Mouse (Mus musculus): ENCODE results near the gene Kif5c. TPM values are rescaled to one million over a fixed set of nuclear protein-coding genes. Genes with fewer than 3 reads are reported as not detected.

Kif5c gene
- total RNA-seq, 2 experiments from 2014 or later: 0.28 to 0.64 TPM

DNA sequence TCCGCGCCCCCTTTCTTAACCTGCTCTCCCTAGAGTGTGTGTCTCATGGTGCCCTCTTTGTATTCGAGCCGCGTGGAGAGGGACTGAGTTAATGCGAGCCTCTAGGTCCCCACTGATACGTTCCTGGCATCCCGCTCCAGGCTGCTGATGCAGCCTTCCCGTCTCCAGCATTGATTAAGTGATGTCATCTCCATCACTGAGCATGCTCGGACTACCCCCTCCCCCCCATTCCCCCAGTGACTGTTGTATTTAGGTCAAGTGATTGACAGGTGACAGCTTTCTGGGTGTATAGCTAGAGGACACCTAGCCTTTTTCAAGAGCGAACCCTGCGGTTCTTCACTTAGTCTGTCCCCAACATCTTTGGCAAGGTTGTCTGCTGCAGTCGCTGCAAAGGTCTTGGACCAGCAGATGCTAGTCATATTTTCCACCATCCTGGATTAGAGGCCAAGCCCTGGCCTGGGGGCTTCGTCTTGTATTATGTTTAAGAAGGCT is 1.6 kb downstream of the Kif5c start:
- no peak for DNase-seq
- intact Hi-C loops (cut with DNase I): loop anchor here (5.0 kb wide), 1 partner anchor 92 kb away; no protein-coding TSS in a partner anchor

DNA sequence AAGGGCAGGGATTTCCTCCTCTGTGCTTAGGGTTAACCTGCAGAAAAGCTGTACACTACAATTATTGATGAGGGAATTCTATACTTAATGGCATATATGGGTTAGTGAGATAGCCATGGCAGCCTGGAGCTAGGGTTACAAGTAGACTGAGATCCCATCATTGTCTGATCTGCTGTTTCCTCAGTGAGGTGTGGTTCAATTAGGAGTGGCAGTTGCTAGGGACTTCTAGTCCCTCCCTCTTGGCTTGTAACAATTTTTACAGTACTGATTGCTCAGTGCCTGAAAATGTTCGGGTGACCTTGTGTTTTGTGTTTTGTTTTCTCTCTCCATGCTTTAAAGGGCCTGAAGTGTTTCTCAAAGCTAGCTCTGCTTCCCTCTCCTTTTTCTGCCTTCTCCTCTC is 2.1 kb downstream of the Kif5c start:
- intact Hi-C loops (cut with DNase I): loop anchor here (5.0 kb wide), 1 partner anchor 91 kb away; no protein-coding TSS in a partner anchor
- no peak for DNase-seq

DNA sequence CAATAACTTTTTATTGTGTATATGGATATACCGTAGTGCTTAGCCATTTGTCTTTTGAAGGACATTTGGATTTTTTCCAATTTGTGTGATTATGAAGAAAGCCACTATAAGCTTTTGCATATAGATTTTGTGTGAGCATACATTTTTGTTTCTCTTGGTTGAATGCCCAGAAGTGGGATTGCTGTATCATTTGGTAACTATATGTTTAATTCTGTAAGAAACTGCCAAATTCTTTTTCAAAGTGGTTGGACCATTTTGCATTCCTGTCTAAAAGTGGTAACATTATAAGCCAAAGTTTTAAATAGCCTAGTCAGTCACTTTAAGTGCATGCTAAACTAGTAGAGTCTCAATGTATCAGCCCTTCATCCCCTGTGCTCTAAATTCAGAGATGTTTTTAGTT is 6.5 kb downstream of the Kif5c start:
- no peak for DNase-seq
- intact Hi-C loops (cut with DNase I): no loop called here

DNA sequence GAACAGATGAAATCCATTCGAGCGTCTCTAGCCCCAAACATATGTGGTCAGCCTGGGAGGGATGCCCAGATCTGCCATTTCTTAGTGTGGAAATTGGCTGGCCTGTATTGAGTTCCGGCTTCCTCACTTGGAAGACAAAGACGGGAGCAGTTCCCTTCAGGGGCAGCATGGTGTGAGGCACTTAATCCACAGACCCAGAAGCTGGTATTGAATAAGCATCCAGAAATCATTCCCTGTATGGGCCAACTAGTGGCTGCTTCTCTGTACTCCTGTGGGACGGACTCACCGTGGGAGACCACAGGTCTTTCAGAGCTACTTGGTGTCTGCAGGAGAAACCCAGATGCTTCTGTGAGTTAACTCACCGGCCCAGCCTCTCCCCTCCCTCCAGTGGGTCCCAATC is 8.5 kb downstream of the Kif5c start:
- intact Hi-C loops (cut with DNase I): no loop called here
- no peak for DNase-seq

DNA sequence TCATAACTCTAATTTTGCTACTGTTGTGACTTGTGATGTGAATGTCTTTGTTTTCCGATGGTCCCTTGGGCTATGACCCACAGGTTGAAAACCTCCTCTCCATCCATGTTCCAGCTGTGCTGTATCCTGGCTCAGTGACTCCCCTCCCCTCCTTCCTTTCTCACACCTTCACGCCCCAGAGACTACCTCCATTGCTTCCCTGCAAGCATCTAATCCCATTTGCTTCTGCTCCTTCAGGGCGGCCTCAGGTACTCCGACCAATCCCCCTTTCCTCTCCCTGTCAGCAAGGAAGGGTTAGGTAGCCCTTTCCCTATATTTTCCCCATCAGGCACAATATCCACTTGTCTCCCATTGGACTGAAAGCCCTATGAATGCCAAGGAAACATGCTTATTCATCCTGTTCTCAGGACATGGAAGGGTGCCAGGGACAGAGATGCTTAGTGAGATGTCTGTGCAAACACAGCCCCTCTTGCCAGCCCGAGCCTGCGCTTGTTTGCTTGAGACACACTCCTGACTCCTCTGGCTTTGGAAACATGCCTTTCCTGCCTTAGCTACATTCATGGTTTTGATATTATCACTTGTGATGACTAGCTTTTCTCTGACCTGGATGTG is 9.1 kb downstream of the Kif5c start:
- DNase-seq: no peak
- intact Hi-C loops (cut with DNase I): no loop called here

DNA sequence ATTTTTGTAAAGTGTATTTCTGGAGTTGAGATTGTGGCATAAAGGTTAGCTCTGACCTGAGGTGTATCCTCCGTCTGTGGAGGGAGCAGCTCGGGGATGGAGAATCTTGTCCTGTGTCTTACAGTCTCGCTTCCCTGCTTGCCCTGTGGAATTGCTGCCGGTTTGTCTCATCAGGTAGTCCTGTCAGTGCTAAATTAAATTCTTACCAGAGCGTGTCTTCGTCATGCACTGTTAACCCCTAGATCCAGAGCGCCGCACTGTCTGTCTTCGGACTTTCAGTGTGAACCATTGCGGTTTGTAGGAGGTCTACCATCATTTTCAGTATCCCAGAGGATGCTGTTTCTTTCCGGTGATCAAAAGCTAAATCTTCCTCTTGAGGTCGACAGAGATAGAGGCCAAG is 10.1 kb downstream of the Kif5c start:
- intact Hi-C loops (cut with DNase I): no loop called here

DNA sequence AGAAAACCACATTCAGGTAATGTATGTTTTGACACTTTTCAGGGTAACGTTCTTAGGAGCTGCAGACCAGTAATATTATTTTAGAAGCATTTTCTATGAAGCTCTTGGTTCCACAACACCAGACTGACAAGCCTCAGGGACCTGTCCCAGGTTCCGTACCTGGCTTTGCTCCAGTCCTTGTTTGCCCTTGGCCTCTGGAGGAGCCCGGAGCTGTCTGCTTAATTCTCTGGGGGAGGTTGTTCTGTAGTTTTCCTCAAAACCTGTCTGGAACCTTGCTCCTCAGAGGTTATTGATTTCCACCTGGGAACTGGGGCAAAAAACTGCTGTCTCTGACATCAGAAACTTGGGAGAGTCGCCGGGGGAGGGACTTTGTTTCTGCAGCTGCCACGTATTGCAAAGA is 11.5 kb downstream of the Kif5c start:
- DNase-seq: no peak
- intact Hi-C loops (cut with DNase I): no loop called here

More for the DNA sequence above, 10.1 kb downstream of the Kif5c start:
- no peak for DNase-seq

DNA sequence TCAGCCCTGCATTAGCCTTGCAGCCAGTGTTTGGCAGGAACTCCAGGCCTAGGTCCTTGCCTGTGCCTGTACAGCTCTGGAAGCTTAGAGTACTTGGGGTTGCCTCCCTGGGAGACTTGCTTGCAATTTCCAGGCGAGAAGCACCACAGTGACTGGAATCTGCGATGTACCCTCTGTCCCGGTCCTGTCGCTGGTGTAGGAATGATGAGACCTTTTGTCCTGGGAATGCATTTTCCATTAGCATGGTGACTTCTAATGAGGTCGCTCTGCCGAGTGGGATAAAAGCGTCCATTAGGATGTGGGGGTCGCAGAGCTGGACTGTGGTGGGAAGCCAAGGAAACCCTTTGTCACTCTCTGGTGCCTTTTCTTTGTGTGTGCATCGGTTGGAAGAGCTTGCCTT is 14.1 kb downstream of the Kif5c start:
- no peak for DNase-seq
- intact Hi-C loops (cut with DNase I): no loop called here

DNA sequence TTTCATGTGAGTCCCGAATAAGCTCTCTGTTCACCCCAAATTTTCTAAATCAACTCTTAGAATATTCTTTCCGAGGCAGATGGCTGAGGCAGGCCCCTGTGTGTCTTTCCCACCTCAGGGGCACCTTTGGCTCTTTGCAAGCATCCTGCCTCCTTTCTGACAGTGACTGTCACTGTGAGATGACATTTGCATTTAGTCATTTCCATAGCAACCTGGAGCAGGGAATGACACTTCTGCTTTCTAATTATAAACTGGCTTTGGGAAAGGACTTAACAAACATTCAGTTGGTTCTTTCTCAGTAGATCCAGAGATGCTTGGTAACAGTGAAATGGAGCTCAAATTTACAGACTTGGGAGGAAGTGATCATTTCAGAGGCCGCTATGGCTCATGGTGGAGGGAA is 23.7 kb downstream of the Kif5c start:
- DNase-seq: no peak
- intact Hi-C loops (cut with DNase I): no loop called here

DNA sequence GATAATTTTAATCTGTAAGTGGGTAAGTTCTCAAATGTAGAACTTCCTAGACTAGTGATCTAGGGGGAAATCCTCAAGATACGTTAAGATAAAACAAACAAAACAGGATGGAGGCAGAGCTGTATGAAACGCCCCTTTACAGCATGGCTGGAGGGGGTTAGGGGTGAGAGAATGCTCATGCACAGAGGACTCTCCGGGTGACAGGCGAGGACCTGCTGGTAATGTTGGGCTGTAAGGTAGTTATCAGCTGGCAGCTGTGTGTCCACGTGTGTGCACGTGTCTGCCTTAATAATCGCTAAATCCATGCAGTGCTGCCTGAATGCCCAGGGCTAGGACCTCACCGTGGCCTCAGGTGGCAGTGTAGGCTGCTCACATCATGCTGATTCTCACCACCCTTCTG is 24.7 kb downstream of the Kif5c start:
- intact Hi-C loops (cut with DNase I): no loop called here
- DNase-seq: no peak

DNA sequence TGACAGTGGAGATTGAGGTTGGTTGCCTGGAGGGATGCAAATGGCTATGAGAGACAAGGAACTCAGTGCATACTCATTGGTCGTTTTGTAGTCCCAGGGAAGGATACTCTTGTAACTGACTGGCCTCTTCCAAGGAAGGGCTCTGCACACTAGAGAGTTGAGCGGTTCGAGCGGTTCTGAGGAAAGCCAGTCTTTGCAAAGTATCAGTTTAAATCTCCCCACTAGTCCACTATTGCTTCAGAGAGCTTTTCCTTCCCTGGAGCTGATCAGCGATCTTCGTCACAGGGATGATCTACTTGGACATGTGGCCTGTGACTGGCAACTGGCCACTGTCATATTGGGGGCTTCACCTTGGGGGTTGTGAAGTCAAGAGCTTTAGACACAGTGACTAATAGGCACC is 28.5 kb downstream of the Kif5c start:
- intact Hi-C loops (cut with DNase I): no loop called here

DNA sequence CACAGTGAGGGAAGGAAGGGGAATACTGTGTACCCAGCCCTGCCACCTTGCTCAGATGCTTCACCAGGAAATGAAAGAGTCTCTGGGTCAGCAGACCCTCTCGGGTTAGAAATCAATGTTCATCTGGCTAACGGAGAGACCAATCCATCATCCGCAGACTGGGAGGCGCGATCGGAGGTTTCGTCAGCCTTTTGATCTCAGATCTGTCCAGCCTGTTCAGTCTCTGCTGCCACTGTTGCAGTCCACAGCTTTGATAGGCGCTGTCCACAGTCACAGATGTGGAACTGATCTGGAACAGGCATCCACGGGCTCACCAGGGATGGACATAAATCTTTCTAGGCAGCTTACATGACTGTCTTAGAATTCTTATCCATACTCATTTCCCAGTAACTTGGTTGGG is 29.2 kb downstream of the Kif5c start:
- intact Hi-C loops (cut with DNase I): no loop called here
- DNase-seq: no peak

More for the DNA sequence above, 28.5 kb downstream of the Kif5c start:
- DNase-seq: no peak

DNA sequence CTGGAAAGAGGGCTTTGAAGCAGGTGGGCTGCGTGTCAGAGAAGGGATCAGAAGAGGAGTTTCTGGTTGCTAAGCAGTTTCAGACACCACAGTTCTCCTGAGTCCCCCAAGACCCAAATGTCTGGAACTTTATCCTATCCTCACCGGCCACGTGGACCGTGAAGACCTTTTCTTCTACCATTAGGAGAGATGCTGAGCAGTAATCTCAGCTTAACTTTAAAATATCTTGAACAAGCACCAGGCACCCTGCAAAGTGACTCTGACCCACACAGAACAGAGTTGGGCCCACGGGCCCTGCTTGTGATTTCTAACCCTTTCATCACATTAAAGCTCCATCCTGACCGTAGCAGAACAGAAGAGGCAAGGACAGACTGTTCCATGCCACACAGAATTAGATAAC is 29.7 kb downstream of the Kif5c start:
- DNase-seq: no peak
- intact Hi-C loops (cut with DNase I): no loop called here

DNA sequence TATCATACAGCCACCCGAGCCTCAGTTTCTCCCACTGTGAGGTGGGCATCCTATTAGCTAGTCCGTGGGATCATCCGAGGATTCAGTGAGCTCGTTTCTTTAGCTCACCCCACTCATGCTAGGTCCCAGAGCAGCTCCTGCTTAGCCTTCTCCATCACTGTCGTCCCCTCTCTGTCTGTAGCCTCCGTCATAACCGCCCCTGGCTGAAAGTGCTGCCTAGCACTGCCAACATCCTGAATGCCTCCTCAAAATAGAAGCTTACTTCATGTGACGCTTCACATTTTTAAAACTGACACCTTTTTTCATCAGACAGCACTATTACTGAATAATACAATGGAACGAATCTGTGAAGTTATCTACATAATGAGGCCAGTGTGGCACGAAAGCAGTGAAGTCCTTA is 30.1 kb downstream of the Kif5c start:
- no peak for DNase-seq

DNA sequence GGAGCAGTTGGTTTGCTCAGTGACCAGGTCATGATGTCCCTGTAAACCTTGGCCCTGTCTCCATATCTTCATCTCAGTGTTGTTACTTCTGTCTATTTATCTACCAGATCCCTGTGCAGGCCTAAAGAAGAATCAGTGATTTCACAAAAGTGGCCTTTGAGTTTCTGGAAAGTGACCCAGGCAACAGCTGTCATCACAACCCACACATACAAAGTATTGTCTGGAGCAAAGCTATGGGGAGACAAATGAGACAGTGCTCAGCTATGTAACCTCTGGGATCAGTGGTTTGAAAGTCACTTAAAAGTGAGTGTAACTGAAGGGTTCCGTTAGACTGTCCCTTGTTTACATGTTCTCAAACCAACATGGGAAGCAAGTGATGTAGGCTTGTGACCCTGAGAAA is 32.6 kb downstream of the Kif5c start:
- DNase-seq: no peak
- intact Hi-C loops (cut with DNase I): no loop called here

More for the DNA sequence above, 30.1 kb downstream of the Kif5c start:
- intact Hi-C loops (cut with DNase I): no loop called here

DNA sequence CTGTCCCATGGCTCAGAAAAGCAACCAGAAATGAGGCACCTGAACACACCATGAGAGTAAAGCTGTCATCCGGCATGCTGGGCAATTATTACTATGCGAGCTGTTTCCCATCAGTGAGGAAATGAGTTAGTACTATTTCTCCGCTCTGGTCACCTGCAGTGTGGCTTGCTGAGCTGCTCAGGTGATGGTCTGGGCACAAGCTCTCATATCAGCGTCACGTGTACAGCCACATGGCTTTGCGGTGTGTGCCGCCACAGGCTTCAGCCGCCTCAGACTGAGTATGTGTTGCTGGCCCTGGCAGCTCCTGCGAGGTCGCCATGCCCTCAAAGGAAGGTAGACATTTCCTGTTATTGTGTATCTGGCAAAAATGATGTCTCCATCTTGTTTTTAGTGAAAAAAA is 35.5 kb downstream of the Kif5c start:
- intact Hi-C loops (cut with DNase I): no loop called here
- DNase-seq: no peak

DNA sequence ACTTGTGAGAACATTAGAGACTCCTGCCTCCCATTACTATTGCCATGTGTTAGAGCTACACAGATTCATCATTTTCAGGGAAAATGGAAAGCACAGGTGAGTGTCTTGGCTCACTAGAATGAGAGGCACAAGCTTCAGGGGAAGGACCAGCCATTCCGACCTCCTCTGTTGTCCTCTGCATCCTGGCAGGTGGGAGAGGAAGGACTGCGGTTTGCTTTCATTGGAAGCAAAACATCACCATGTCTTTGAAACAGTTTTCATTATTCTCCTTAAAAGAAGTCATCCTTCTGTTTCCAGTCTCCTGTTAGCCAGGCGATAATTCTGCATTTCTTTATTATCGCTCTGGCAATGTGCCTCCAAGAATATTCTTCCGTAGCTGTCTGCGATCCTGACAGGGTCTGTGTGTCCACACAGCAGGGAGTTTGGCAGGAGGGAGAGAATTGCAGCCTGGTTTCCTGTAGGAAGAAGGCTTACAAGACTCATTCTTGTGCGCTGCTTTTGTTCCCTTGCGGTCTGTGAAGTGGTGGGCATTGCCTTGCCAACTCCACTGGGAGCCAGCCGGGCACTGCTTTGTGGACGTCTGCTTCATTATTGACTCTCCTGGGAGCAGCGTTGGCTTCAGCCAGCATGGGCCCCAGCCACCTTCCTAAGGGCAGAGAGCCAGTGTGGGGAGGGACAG is 36.2 kb downstream of the Kif5c start:
- no peak for DNase-seq
- intact Hi-C loops (cut with DNase I): no loop called here

DNA sequence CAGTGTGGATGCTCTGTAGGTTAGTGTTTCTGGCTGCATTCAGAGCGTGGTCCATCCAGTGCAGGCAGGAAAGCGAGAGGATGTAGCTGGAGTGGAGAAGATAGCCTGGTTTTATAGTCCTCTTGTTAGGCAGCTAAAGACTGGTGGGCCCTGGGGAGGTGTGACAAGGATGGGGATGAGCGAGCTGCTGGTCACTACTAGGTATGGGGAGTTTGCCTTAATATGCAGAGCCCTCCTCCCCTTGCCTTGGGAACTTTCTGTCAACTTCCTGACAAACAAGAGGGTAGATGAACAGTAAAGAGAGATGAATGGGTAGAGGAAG is 36.7 kb downstream of the Kif5c start:
- intact Hi-C loops (cut with DNase I): no loop called here
- no peak for DNase-seq

DNA sequence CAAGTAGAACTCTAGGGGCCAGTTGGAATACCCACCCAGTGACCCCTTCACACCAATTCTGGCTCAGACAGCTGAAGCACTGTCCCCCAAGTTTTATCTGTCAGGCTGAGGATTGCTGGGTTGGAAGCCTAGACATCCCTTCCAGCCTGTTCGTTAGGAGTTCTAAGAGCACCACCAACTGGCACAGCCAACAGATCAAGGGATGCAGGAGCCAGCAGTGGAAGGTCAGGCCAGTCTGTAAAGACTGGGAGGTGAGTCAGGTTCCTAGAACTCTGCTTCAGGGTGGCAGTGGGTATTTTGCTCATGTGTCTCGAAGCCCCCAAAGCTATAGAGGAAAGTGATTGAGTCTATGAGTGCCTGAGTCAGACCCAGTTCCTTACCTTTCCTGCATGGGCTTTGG is 37.9 kb downstream of the Kif5c start:
- intact Hi-C loops (cut with DNase I): no loop called here

DNA sequence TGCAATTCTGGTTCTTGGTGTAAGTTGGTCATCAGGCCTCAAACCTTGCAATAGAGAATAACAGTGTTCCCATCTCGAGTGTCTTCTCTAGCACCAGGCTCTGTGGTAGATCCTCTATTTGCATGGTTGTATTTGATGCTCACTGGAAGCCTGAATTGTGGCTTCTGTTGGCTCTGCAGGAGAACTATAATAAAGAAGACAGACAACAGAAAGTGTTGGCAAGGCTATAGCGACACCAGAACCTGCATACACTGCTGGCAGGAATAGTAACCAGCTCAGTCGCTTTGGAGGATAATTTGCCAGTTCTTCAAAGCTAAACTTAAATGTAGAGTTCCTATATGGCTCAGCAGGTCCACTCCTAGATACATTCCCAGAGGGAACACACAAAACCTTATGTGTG is 38.6 kb downstream of the Kif5c start:
- intact Hi-C loops (cut with DNase I): no loop called here
- DNase-seq: no peak

More for the DNA sequence above, 37.9 kb downstream of the Kif5c start:
- DNase-seq: no peak

DNA sequence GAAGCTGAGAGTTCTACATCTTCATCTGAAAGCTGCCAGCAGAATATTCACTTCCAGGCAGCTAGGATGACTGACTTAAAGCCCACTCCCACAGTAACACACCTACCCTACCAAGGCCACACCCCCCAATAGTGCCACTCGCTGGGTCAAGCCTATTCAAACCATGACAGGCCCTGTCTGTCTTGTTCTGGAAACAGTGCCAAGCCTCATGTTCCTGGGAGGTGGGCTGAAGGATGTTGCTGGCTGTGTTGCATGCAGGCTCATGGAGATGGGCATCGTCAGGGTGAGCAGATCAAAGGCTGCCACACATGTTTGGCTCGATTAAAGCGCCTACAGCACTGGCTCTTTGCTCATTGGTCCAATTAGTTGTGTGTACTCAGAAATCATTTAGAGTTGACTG is 39.9 kb downstream of the Kif5c start:
- intact Hi-C loops (cut with DNase I): no loop called here

DNA sequence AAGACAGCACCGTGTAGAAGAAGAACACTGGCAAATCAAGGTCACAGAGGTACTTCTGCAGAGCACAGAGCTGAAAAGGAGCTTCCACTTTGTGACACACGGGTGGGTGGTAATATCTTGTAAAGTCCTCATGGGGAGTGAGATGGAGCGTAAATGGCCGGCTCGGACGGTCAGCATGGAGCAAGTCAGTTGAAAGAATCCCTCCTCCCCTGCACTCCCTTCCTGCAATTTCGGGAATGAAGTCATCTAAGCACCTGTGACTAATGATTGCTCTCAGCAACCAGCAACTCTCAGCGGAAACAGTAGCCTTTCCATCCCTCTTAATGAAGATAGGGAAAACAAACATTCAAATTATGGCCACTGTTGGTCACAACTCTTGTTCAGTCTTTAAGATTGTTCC is 40.9 kb downstream of the Kif5c start:
- intact Hi-C loops (cut with DNase I): no loop called here
- DNase-seq: no peak

More for the DNA sequence above, 39.9 kb downstream of the Kif5c start:
- DNase-seq: no peak

Measured in gastrocnemius, postnatal 36 days (tissue).